Mouse (Mus musculus): ENCODE results near the gene Arglu1. TPM values are rescaled to one million over a fixed set of nuclear protein-coding genes. Genes with fewer than 3 reads are reported as not detected.

The Arglu1 gene
- polyA plus RNA-seq, 2 experiments: 146 to 197 TPM

DNA sequence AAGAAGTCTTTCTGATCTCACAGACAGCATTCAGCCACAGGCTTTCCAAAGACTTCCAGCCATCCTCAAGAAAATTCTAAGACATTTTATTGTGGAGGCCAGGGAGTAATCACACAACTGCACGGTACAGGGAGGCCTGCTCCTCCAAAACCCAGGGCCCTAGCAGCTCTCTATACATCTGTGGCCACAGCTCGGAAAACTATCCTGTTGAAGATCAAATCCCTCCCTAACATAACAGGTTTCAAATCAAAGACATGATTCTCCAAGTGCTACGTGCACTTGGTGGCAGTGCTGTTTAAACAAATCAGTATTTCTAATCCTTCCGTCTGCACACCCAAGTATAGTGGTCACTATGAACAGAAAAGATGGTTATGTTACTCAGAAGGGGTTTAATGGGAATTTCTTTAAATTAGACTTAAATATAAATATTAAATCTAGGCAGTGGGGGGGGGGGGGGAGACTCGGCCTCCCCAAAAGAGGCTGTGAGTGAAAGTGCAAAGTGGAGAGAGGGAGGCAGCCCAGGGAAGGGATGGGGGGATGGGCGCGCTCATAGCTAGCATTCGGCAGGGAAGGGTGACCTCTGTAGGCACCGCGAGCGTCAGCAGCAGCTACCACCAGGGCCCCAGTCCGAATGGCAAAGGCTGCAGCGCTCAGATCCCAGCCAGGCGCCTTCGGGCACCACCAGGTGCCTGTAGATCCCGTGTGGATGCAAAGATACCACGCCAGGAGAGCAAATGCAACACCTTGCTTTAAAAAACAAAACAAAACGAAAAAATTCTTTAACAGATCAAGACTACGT, 31.7 kb downstream of the Arglu1 start:
- Histone ChIP-seq H3K4me2 (replicated peaks; ENCODE audit: low read depth, low read length, severe bottlenecking) (peak overlapping the region; percentile 82), H3K27ac (replicated peaks; ENCODE audit: low read depth, low read length) (peak overlapping the region; percentile 61), H3K36me3 (ENCODE audit: control insufficient read depth, insufficient read depth, low read length) (0 out of 2 replicates have a peak, but pooled peaks cover 3% of the 10 kb centered on the region), H3K4me3 (replicated peaks; ENCODE audit: low read length) (peak overlapping the region; percentile 93), H3K9me3 (ENCODE audit: control insufficient read depth, low read length) (no peaks in the 10 kb centered on the region), H3K9ac (ENCODE audit: low read depth, low read length, severe bottlenecking) (peak overlapping the region; percentile 94), H3K4me1 (ENCODE audit: control insufficient read depth, insufficient read depth, low read length) (peaks cover 34% of the 10 kb centered on the region), H3K27me3 (ENCODE audit: control insufficient read depth, insufficient read depth, low read length) (no peaks in the 10 kb centered on the region)
- peak; percentile 29; the same call in 1 of the 2 replicates for ATAC-seq (ENCODE audit: low FRiP score, low read depth)
- peak; percentile 93 for DNase-seq (ENCODE audit: low spot score)
- TF ChIP-seq POLR2A (IDR thresholded peaks at IDR 0.05; ENCODE audit: borderline replicate concordance, extremely low read depth, insufficient read depth, insufficient read length): no peak
- 3% methylated on average over 19 of the region's 19 CpGs for WGBS

DNA sequence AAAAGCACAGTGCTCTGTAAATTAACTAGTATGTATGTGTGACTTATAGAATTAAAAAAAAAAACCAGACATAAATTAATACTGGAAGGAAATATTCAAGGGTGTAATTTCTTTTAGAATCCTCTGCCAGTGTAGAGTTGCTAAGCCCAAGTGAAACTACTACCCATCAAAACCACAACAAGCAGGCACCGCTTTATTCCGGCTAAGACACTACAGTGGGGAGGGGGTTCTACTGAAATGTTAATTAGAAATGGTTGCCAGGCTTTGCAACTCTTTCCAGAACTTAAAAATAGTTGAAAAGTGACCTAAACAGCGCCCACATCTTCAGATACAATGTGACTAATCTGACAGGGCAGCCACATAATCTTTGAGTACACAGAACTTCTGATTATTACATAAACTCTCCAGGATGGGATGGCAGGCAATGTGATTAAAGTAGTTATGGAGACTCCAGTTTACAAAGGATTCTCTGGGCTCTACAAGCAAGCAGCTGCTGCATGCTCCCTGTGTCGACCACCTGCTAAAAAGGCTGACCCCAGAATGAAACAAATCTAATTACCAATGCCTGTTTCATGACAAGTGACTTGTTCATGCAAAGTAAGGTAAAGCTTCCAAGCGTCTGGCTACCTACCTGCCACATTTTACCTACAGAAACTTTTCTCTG, 32.5 kb downstream of the Arglu1 start:
- H3K36me3 ChIP-seq (ENCODE audit: control insufficient read depth, insufficient read depth, low read length): peaks cover 3% of the 10 kb centered on the region; the same call in 1 of the 2 replicates
- no peak for ATAC-seq (ENCODE audit: low FRiP score, low read depth)
- TF ChIP-seq POLR2A (IDR thresholded peaks at IDR 0.05; ENCODE audit: borderline replicate concordance, extremely low read depth, insufficient read depth, insufficient read length): no peak

DNA sequence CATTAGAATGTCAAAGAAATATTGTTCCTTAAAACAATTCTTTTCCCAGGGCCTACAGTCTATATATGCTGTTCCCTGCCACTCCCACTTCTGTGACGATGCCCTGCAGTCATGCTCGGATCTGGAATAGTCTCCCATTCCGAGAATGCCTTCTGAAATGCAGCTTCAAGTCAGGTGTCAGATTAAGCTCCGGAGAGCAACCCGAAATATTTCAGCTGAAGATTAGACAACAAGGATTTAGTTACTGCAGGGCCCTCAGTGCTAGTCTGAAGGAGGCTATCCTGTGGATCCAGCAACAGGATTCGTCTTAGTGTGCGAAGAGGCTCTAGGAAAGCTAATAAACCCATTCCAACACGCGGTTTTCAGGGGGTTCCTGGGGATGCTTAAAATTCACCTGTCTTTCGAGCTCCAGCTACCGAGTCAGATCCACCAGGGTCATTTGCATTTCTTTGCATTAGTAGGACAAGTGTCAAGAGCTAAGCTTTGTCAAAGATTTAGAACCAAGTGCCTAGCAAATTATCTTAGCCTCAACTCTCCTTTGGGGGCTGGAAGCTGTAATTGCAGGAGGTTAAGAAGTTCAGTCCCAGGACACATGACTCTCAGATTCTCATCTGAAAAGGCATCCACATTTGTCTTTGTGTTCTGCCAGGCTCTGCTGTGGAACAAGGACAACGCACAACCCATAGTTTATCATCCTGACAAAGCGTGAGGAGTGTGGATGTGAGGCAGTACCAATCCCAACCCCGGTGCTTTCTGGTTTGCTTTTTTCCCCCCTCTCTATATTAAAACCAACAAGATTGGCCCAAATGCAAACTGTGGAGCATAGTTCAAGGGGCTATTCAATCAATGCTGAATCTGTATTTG, 33.5 kb downstream of the Arglu1 start:
- Histone ChIP-seq H3K4me3 (replicated peaks; ENCODE audit: low read length) (peak overlapping the region; percentile 93), H3K9ac (ENCODE audit: low read depth, low read length, severe bottlenecking) (peak overlapping the region; percentile 94), H3K27ac (replicated peaks; ENCODE audit: low read depth, low read length) (no peak overlapping the region), H3K4me2 (replicated peaks; ENCODE audit: low read depth, low read length, severe bottlenecking) (peak overlapping the region; percentile 82), H3K36me3 (ENCODE audit: control insufficient read depth, insufficient read depth, low read length) (peaks cover 6% of the 10 kb centered on the region), H3K27me3 (ENCODE audit: control insufficient read depth, insufficient read depth, low read length) (no peaks in the 10 kb centered on the region), H3K9me3 (ENCODE audit: control insufficient read depth, low read length) (no peaks in the 10 kb centered on the region), H3K4me1 (ENCODE audit: control insufficient read depth, insufficient read depth, low read length) (peaks cover 49% of the 10 kb centered on the region)
- WGBS: 22% methylated on average over 14 of the region's 14 CpGs
- DNase-seq (ENCODE audit: low spot score) (no peak), ATAC-seq (ENCODE audit: low FRiP score, low read depth) (no peak)
- no peak for TF ChIP-seq POLR2A (IDR thresholded peaks at IDR 0.05; ENCODE audit: borderline replicate concordance, extremely low read depth, insufficient read depth, insufficient read length)

More for the DNA sequence above, 32.5 kb downstream of the Arglu1 start:
- peaks cover 42% of the 10 kb centered on the region for H3K4me1 ChIP-seq (ENCODE audit: control insufficient read depth, insufficient read depth, low read length)
- peak overlapping the region; percentile 82 for H3K4me2 ChIP-seq (replicated peaks; ENCODE audit: low read depth, low read length, severe bottlenecking)
- H3K9ac ChIP-seq (ENCODE audit: low read depth, low read length, severe bottlenecking): peak overlapping the region; percentile 94
- H3K4me3 ChIP-seq (replicated peaks; ENCODE audit: low read length): peak overlapping the region; percentile 93
- H3K27ac ChIP-seq (replicated peaks; ENCODE audit: low read depth, low read length): peak overlapping the region; percentile 61; the same call in 1 of the 2 replicates
- H3K27me3 ChIP-seq (ENCODE audit: control insufficient read depth, insufficient read depth, low read length): no peaks in the 10 kb centered on the region
- 40% methylated on average over 5 of the region's 5 CpGs for WGBS
- H3K9me3 ChIP-seq (ENCODE audit: control insufficient read depth, low read length): no peaks in the 10 kb centered on the region
- DNase-seq (ENCODE audit: low spot score): no peak

DNA sequence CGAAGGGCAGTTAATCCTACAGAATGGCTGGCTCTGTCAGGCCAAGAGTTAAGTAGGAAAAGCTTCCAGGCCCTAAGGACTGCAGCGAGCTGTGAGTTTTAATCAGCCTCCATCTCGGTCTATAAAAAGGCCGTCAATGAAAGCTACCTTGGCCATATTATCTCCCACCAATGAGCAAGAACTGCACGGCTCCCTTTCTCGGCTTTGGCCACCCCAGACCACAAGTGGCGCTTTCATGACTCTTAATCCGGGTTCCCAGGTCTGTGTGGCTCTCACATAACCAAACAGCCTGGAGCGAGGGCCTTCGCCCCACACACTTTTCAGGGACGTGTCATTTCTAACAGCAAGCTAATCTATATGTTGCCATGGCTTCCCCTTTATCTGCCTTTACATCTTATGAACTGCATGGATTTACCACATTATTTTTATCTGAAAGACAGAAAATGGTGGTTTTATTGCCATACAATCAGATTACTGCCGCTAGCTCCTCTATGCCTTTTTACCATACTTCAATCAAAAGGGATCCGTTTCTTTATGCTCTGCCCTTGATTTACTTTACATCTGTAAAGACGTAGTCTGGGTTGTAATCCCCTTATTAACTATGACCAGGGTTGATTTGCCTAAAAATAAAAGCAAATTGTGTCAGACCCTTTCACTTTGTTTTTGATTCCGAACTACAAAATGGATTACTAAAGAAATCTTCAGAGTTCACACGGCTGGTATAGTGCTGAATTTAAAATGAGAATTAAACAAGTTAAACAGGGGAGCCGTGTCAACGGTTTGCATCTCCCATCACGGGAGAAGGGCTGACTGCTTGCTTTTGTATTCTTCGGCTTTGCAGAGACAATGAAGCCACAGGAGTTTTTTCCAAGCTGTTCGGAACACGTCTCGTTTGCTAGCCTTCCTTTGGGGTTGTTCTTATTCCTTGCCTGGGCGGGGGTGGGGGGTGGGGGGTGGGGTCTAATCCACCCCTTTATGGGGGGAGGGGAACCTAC, 34.7 kb downstream of the Arglu1 start:
- H3K4me3 ChIP-seq (replicated peaks; ENCODE audit: low read length): peak overlapping the region; percentile 93
- no peak for TF ChIP-seq POLR2A (IDR thresholded peaks at IDR 0.05; ENCODE audit: borderline replicate concordance, extremely low read depth, insufficient read depth, insufficient read length)
- no peak overlapping the region for H3K27ac ChIP-seq (replicated peaks; ENCODE audit: low read depth, low read length)
- ATAC-seq (ENCODE audit: low FRiP score, low read depth) (no peak), DNase-seq (ENCODE audit: low spot score) (no peak)
- H3K36me3 ChIP-seq (ENCODE audit: control insufficient read depth, insufficient read depth, low read length): peaks cover 6% of the 10 kb centered on the region
- WGBS: 35% methylated on average over 23 of the region's 24 CpGs
- peaks cover 57% of the 10 kb centered on the region for H3K4me1 ChIP-seq (ENCODE audit: control insufficient read depth, insufficient read depth, low read length)
- H3K9ac ChIP-seq (ENCODE audit: low read depth, low read length, severe bottlenecking): peak overlapping the region; percentile 13; the same call in 1 of the 2 replicates
- H3K27me3 ChIP-seq (ENCODE audit: control insufficient read depth, insufficient read depth, low read length): no peaks in the 10 kb centered on the region
- H3K4me2 ChIP-seq (replicated peaks; ENCODE audit: low read depth, low read length, severe bottlenecking): peak overlapping the region; percentile 82
- H3K9me3 ChIP-seq (ENCODE audit: control insufficient read depth, low read length): no peaks in the 10 kb centered on the region

Data from limb, embryonic 14.5 days (tissue).